Mouse (Mus musculus) CH12.LX (cell line): ENCODE results near the gene Fzd2. TPM values are rescaled to one million over a fixed set of nuclear protein-coding genes. Genes with fewer than 3 reads are reported as not detected.

Experiments
- DNase-seq: peaks from one replicate; pipeline ENCODE4 v3.0.0-alpha.2; 2013; ENCODE audit errors: extremely low read depth
- H3K27ac ChIP-seq: 2 replicates; pipeline ENCODE4 v1.5.1; 2012; ENCODE audit warnings: low read depth, mild to moderate bottlenecking, control low read depth, moderate library complexity; ENCODE audit not compliant: insufficient read depth
- H3K27me3 ChIP-seq: replicated peaks from 2 replicates; pipeline ENCODE3; 2012; ENCODE audit warnings: inconsistent platforms
- H3K36me3 ChIP-seq, 2 experiments: replicated peaks in 1 of 2; 2 replicates each; pipeline versions ENCODE3 to v1.6.1; 2012; ENCODE audit warnings: inconsistent platforms in 1 of 2, low read length in 1 of 2, mild to moderate bottlenecking in 1 of 2, mixed read lengths in 1 of 2, moderate library complexity in 1 of 2; ENCODE audit not compliant: control insufficient read depth in 1 of 2, insufficient read depth in 1 of 2
- H3K4me1 ChIP-seq, 2 experiments: 2 replicates each; pipeline ENCODE4 v1.6.1; 2012; ENCODE audit warnings: inconsistent platforms in 1 of 2, moderate library complexity in 1 of 2; ENCODE audit not compliant: insufficient read depth in 2 of 2, control insufficient read depth in 1 of 2
- H3K4me2 ChIP-seq: 2 replicates; pipeline ENCODE4 v1.6.1; 2012; ENCODE audit warnings: low read depth, mild to moderate bottlenecking, control low read depth; ENCODE audit not compliant: poor library complexity, insufficient read depth, severe bottlenecking
- H3K4me3 ChIP-seq, 3 experiments: fragments of 150-350 bp in 1 of 3; sonication (generic) in 1 of 3; replicated peaks in 1 of 3; 2 replicates each; pipeline versions ENCODE3 to v1.5.1; 2011 to 2012; ENCODE audit warnings: low read depth in 2 of 3, low read length in 2 of 3, mild to moderate bottlenecking in 2 of 3, moderate library complexity in 2 of 3, control low read depth in 1 of 3, improper control_type of control experiment in 1 of 3, inconsistent platforms in 1 of 3, mixed read lengths in 1 of 3; ENCODE audit not compliant: poor library complexity in 1 of 3
- H3K79me2 ChIP-seq: replicated peaks from 2 replicates; pipeline ENCODE4 v1.6.1; 2012; ENCODE audit warnings: mild to moderate bottlenecking, moderate library complexity; ENCODE audit not compliant: control insufficient read depth, poor library complexity, insufficient read depth, severe bottlenecking; ENCODE audit errors: extremely low read depth
- H3K9ac ChIP-seq: 2 replicates; pipeline ENCODE4 v1.6.1; 2012; ENCODE audit warnings: low read depth, mild to moderate bottlenecking, control low read depth, moderate library complexity; ENCODE audit not compliant: insufficient read depth
- H3K9me3 ChIP-seq: replicated peaks from 2 replicates; pipeline ENCODE3; 2012; ENCODE audit warnings: low read length, inconsistent platforms, mixed read lengths
- BHLHE40 ChIP-seq: IDR thresholded peaks from 2 replicates; pipeline ENCODE4 v1.6.1; 2011; ENCODE audit warnings: mild to moderate bottlenecking, low read depth, low read length, improper control_type of control experiment
- CHD1 ChIP-seq: IDR thresholded peaks from 2 replicates; pipeline ENCODE4 v1.6.1; 2012; ENCODE audit warnings: low read depth, low read length, improper control_type of control experiment, inconsistent platforms
- CTCF ChIP-seq, 2 experiments: IDR thresholded peaks in 1 of 2; conservative IDR thresholded peaks in 1 of 2; 2 replicates each; pipeline ENCODE4 v1.5.1; 2011 to 2012; ENCODE audit warnings: low read depth in 2 of 2, low read length in 2 of 2, improper control_type of control experiment in 1 of 2, inconsistent platforms in 1 of 2, mild to moderate bottlenecking in 1 of 2, moderate library complexity in 1 of 2
- E2F4 ChIP-seq: IDR thresholded peaks from 2 replicates; pipeline ENCODE4 v1.6.1; 2011; ENCODE audit warnings: low read depth, low read length, improper control_type of control experiment; ENCODE audit not compliant: insufficient replicate concordance
- EP300 ChIP-seq: IDR thresholded peaks from 2 replicates; pipeline ENCODE4 v1.6.1; 2011; ENCODE audit warnings: low read length, improper control_type of control experiment
- IRF4 ChIP-seq: IDR thresholded peaks from 2 replicates; pipeline ENCODE4 v1.6.1; 2014; ENCODE audit warnings: low read depth, mild to moderate bottlenecking, inconsistent platforms, low read length, improper control_type of control experiment
- JUND ChIP-seq: conservative IDR thresholded peaks from 2 replicates; pipeline ENCODE4 v1.6.1; 2011; ENCODE audit warnings: low read depth, low read length, improper control_type of control experiment
- MAFK ChIP-seq: IDR thresholded peaks from 2 replicates; pipeline ENCODE4 v1.6.1; 2011; ENCODE audit warnings: low read length, improper control_type of control experiment; ENCODE audit not compliant: insufficient replicate concordance
- MEF2A ChIP-seq: IDR thresholded peaks from 2 replicates; pipeline ENCODE4 v1.6.1; 2014; ENCODE audit warnings: low read depth, mild to moderate bottlenecking, inconsistent platforms, low read length, improper control_type of control experiment, borderline replicate concordance
- NELFE ChIP-seq: IDR thresholded peaks from 2 replicates; pipeline ENCODE4 v1.6.1; 2011; ENCODE audit warnings: low read depth, low read length, improper control_type of control experiment
- POLR2A ChIP-seq: IDR thresholded peaks from 2 replicates; pipeline ENCODE4 v1.6.1; 2011; ENCODE audit warnings: low read depth, mild to moderate bottlenecking, improper control_type of control experiment, low read length
- RAD21 ChIP-seq: IDR thresholded peaks from 2 replicates; pipeline ENCODE4 v1.6.1; 2011; ENCODE audit warnings: low read depth, mild to moderate bottlenecking, low read length, improper control_type of control experiment, moderate library complexity
- SMC3 ChIP-seq: IDR thresholded peaks from 2 replicates; pipeline ENCODE4 v1.6.1; 2011; ENCODE audit warnings: low read depth, low read length, improper control_type of control experiment
- ZC3H11A ChIP-seq: IDR thresholded peaks from 2 replicates; pipeline ENCODE4 v1.6.1; 2012; ENCODE audit warnings: low read depth, mild to moderate bottlenecking, inconsistent platforms, low read length, improper control_type of control experiment
- ZKSCAN1 ChIP-seq: IDR thresholded peaks from 2 replicates; pipeline ENCODE4 v1.6.1; 2012; ENCODE audit warnings: low read depth, inconsistent platforms, low read length, improper control_type of control experiment, borderline replicate concordance
- ZNF384 ChIP-seq: IDR thresholded peaks from 2 replicates; pipeline ENCODE4 v1.6.1; 2012; ENCODE audit warnings: low read depth, low read length, improper control_type of control experiment, inconsistent platforms
- dilution Hi-C: fragments of 300-500 bp; cut with MboI; formaldehyde crosslinking; loops from 2 replicates; pipeline ENCODE4 v1.14.3; 2020; ENCODE audit warnings: low sequenced_read_pairs; ENCODE audit not compliant: extremely low pct_unique_long_range_greater_than_20kb, extremely low pct_ligation_motif_present
- in situ Hi-C: fragments of 300-500 bp; cut with MboI; formaldehyde crosslinking; loops from 3 replicates; pipeline ENCODE4 v1.14.3; 2019; ENCODE audit warnings: low sequenced_read_pairs, low pct_ligation_motif_present, low pct_unique_long_range_greater_than_20kb, mixed read lengths
- polyA plus RNA-seq: library from polyadenylated mRNA; unstranded; fragments of >175 nt; gene quantifications from 2 replicates; pipeline ENCODE4 v1.2.1, GENCODE M21; 2012; ENCODE audit warnings: low read depth; ENCODE audit not compliant: insufficient read length
- total RNA-seq, 2 experiments: library from RNA; depleted of rRNA; stranded (reverse); fragments of 300-350 nt in 1 of 2; fragments of >200 nt in 1 of 2; gene quantifications; 2 replicates each; pipeline ENCODE4 v1.2.3; 2012 to 2014

Gene Fzd2
- total and polyA plus RNA-seq, 3 experiments = 0.13 to 0.35 (median 0.20) TPM

DNA sequence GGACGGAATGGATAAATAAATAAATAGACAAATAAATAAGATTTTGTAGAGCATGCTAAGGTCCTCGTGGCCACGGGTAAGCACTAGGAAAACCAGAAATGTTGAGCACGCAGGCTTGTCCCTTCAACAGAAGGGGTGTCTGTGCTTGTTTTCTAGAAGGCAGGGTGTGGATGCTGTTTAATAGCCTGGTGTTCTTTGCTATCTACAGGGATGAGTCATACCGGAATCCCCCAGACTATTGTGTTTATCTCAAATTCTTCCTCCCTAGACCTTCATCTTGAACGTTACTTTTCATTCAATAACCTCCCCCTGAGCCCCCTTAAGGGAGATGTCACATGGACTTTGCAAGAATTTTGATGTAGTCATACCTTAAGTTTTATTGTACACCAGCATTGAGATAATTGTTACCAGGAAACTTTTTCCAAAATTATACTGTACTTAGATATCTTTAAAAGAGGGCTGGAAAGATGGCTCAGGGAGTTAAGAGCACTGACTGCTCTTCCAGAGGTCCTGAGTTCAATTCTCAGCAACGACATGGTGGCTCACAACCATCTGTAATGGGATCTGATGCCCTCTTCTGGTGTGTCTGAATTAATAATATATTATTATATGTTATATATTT, 35.3 kb upstream of the Fzd2 start:
- Histone ChIP-seq H3K4me3 (no peak overlapping the region), H3K36me3 (no peaks in the 10 kb centered on the region), H3K4me2 (no peak overlapping the region), H3K9ac (no peak overlapping the region), H3K79me2 (no peaks in the 10 kb centered on the region), H3K9me3 (no peaks in the 10 kb centered on the region), H3K27me3 (peaks cover 7% of the 10 kb centered on the region), H3K27ac (no peak overlapping the region), H3K4me1 (peaks cover 4 to 16% of the 10 kb centered on the region in 2 experiments; a peak in 2 of 4 replicates)
- DNase-seq = no peak
- in situ Hi-C loops (no loop called here), dilution Hi-C loops (no loop called here)
- TF ChIP-seq EP300 (peak; percentile 43; the same call in 1 of the 2 replicates), ZNF384 (no peak), IRF4 (peak; percentile 46; the same call in 1 of the 2 replicates), POLR2A (no peak), JUND (peak; percentile 54; the same call in 1 of the 2 replicates)

DNA sequence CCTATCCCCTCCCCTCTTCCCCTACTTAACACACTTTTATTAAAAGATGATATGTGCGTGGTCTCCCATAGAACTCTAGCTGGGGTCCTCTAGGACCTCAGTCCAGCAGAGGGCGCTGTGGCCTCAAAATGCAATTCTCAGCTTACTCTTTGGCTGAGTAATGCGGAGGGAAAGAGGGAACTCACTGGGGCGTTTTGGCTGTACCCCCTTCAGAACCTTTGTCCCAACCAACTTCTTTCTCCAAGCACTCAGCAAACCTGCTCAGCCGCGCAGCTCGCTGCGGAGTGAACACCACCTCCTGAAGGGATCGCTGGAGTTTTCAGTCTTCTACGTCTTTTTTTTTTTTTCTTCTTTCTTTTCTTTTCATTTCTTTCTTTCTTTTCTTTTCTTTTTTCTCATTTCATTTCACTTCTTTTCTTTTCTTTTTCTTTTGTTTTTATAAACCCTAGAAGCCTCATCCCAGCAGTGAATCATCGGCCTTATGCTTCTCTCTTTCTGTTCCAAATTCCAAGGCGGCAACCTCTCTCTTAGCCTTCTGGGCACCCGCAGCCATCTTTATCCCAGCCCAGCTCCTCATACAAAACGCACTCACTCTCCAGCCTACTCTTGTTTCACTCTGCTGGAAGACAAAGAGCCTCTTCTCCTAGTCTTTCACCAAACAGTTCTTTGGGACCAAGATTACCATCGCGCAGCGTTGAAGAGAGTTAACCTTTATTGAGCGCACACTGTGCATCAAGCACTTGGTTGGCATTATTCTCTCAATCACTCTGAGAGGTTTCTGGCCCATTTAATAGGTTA, 31.1 kb upstream of the Fzd2 start:
- dilution Hi-C loops (no loop called here), in situ Hi-C loops (no loop called here)
- Histone ChIP-seq H3K4me3 (peak overlapping the region in 1 of 3 experiments; percentile 34), H3K36me3 (no peaks in the 10 kb centered on the region), H3K9ac (peak overlapping the region; percentile 33; the same call in 1 of the 2 replicates), H3K9me3 (no peaks in the 10 kb centered on the region), H3K4me2 (peak overlapping the region; percentile 96), H3K27me3 (peaks cover 32% of the 10 kb centered on the region), H3K79me2 (no peaks in the 10 kb centered on the region), H3K27ac (no peak overlapping the region), H3K4me1 (peaks cover 0 to 8% of the 10 kb centered on the region in 2 experiments; a peak in 2 of 4 replicates)
- TF ChIP-seq E2F4 (0 out of 2 replicates have a peak, but pooled peaks have one; percentile 12), MEF2A (0 out of 2 replicates have a peak, but pooled peaks have one; percentile 31), JUND (peak; percentile 27; the same call in 1 of the 2 replicates), ZC3H11A (peak; percentile 43; the same call in 1 of the 2 replicates), MAFK (0 out of 2 replicates have a peak, but pooled peaks have one; percentile 14), POLR2A (no peak), NELFE (0 out of 2 replicates have a peak, but pooled peaks have one; percentile 28), RAD21 (peak; percentile 86), IRF4 (peak; percentile 56; the same call in 1 of the 2 replicates), CTCF (conservative IDR thresholded peaks at IDR 0.05 in 1 of 2, IDR thresholded peaks at IDR 0.05 in 1 of 2; ENCODE audit: low read depth in 2 of 2, low read length in 2 of 2) (peak; percentile 57 to 97), SMC3 (peak; percentile 89), BHLHE40 (no peak), ZKSCAN1 (no peak), CHD1 (no peak)
- DNase-seq = peak; percentile 88
